Mouse (Mus musculus): ENCODE measurements at regions not wholly inside any gene's neighbourhood (a gene's known extent, or its start where the extent isn't known, plus 50 kb on each side); places are given as distances from the start of the nearest gene placed in this dataset.

- no peak overlapping the region for H3K4me2 ChIP-seq (ENCODE audit: low read depth, severe bottlenecking)
- no peaks in the 10 kb centered on the region for H3K36me3 ChIP-seq (ENCODE audit: control insufficient read depth, insufficient read depth, low read length)
- H3K9ac ChIP-seq (ENCODE audit: low read length) = no peak overlapping the region
- WGBS = 58% methylated on average over 1 of the region's 1 CpGs
- peaks cover 19% of the 10 kb centered on the region for H3K4me1 ChIP-seq (ENCODE audit: control insufficient read depth, insufficient read depth, low read length)
- no peak overlapping the region for H3K27ac ChIP-seq (replicated peaks; ENCODE audit: low read depth, low read length)
- peaks cover 10% of the 10 kb centered on the region for H3K27me3 ChIP-seq (ENCODE audit: control insufficient read depth, insufficient read depth, low read length)
- DNase-seq (ENCODE audit: low spot score) (no peak), ATAC-seq (ENCODE audit: insufficient number of reproducible peaks, low FRiP score, low TSS enrichment, low read depth) (no peak)
- H3K9me3 ChIP-seq (ENCODE audit: control insufficient read depth, low read length) = no peaks in the 10 kb centered on the region
- no peak overlapping the region for H3K4me3 ChIP-seq (ENCODE audit: low read depth, low read length)
These were observed 265.5 kb downstream of the Meis1 start for GRCm38 (mm10) chr11:18753246-18753645.

GRCm38 (mm10) chr11:18752512-18752911 is 266.3 kb downstream of the Meis1 start:
- no peaks in the 10 kb centered on the region for H3K36me3 ChIP-seq (ENCODE audit: control insufficient read depth, insufficient read depth, low read length)
- ATAC-seq (ENCODE audit: insufficient number of reproducible peaks, low FRiP score, low TSS enrichment, low read depth) (no peak), DNase-seq (ENCODE audit: low spot score) (no peak)
- no peak overlapping the region for H3K4me2 ChIP-seq (ENCODE audit: low read depth, severe bottlenecking)
- H3K4me1 ChIP-seq (ENCODE audit: control insufficient read depth, insufficient read depth, low read length) = peaks cover 25% of the 10 kb centered on the region
- peaks cover 13% of the 10 kb centered on the region for H3K27me3 ChIP-seq (ENCODE audit: control insufficient read depth, insufficient read depth, low read length)
- H3K4me3 ChIP-seq (ENCODE audit: low read depth, low read length) = no peak overlapping the region
- H3K9ac ChIP-seq (ENCODE audit: low read length) = no peak overlapping the region
- WGBS = 58% methylated on average over 2 of the region's 2 CpGs
- H3K27ac ChIP-seq (replicated peaks; ENCODE audit: low read depth, low read length) = no peak overlapping the region
- H3K9me3 ChIP-seq (ENCODE audit: control insufficient read depth, low read length) = no peaks in the 10 kb centered on the region

GRCm38 (mm10) chr11:18750911-18751841 is 267.6 kb downstream of the Meis1 start:
- H3K4me3 ChIP-seq (ENCODE audit: low read depth, low read length) = no peak overlapping the region
- no peaks in the 10 kb centered on the region for H3K9me3 ChIP-seq (ENCODE audit: control insufficient read depth, low read length)
- DNase-seq (ENCODE audit: low spot score) (no peak), ATAC-seq (ENCODE audit: insufficient number of reproducible peaks, low FRiP score, low TSS enrichment, low read depth) (no peak)
- H3K4me2 ChIP-seq (ENCODE audit: low read depth, severe bottlenecking) = no peak overlapping the region
- H3K27me3 ChIP-seq (ENCODE audit: control insufficient read depth, insufficient read depth, low read length) = peaks cover 13% of the 10 kb centered on the region
- H3K36me3 ChIP-seq (ENCODE audit: control insufficient read depth, insufficient read depth, low read length) = no peaks in the 10 kb centered on the region
- peaks cover 24% of the 10 kb centered on the region for H3K4me1 ChIP-seq (ENCODE audit: control insufficient read depth, insufficient read depth, low read length)
- no peak overlapping the region for H3K27ac ChIP-seq (replicated peaks; ENCODE audit: low read depth, low read length)
- 17% methylated on average over 20 of the region's 20 CpGs for WGBS
- no peak overlapping the region for H3K9ac ChIP-seq (ENCODE audit: low read length)

DNA sequence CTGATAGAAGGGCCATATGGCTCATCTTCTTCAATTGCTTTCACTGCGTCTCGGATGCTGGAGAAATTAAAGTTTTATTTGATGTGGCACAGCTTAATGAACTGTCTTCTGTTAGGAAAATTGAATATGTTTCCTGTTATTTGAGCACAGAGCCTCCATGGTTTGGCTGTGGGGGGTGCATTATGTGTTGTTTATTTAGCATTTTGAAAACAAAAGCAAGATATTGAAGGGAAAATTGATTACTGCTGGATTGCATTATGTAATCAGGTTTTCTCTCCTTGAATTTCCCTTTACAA is 268.8 kb downstream of the Meis1 start:
- Histone ChIP-seq H3K4me2 (ENCODE audit: low read depth, severe bottlenecking) (no peak overlapping the region), H3K36me3 (ENCODE audit: control insufficient read depth, insufficient read depth, low read length) (no peaks in the 10 kb centered on the region), H3K27me3 (ENCODE audit: control insufficient read depth, insufficient read depth, low read length) (peaks cover 13% of the 10 kb centered on the region), H3K9ac (ENCODE audit: low read length) (no peak overlapping the region), H3K4me1 (ENCODE audit: control insufficient read depth, insufficient read depth, low read length) (peaks cover 24% of the 10 kb centered on the region), H3K27ac (replicated peaks; ENCODE audit: low read depth, low read length) (no peak overlapping the region), H3K4me3 (ENCODE audit: low read depth, low read length) (no peak overlapping the region), H3K9me3 (ENCODE audit: control insufficient read depth, low read length) (no peaks in the 10 kb centered on the region)
- WGBS = 51% methylated on average over 2 of the region's 2 CpGs
- DNase-seq (ENCODE audit: low spot score) (no peak), ATAC-seq (ENCODE audit: insufficient number of reproducible peaks, low FRiP score, low TSS enrichment, low read depth) (no peak)

GRCm38 (mm10) chr11:18749265-18750079 is 269.3 kb downstream of the Meis1 start:
- whole genome bisulfite sequencing = 16% methylated on average over 9 of the region's 9 CpGs
- ATAC-seq (ENCODE audit: insufficient number of reproducible peaks, low FRiP score, low TSS enrichment, low read depth) (no peak), DNase-seq (ENCODE audit: low spot score) (peak; percentile 32)
- H3K4me1 ChIP-seq (ENCODE audit: control insufficient read depth, insufficient read depth, low read length) = peaks cover 24% of the 10 kb centered on the region
- no peak overlapping the region for H3K4me2 ChIP-seq (ENCODE audit: low read depth, severe bottlenecking)
- no peak overlapping the region for H3K9ac ChIP-seq (ENCODE audit: low read length)
- H3K27me3 ChIP-seq (ENCODE audit: control insufficient read depth, insufficient read depth, low read length) = peaks cover 10% of the 10 kb centered on the region
- no peaks in the 10 kb centered on the region for H3K36me3 ChIP-seq (ENCODE audit: control insufficient read depth, insufficient read depth, low read length)
- H3K4me3 ChIP-seq (ENCODE audit: low read depth, low read length) = no peak overlapping the region
- H3K27ac ChIP-seq (replicated peaks; ENCODE audit: low read depth, low read length) = no peak overlapping the region
- no peaks in the 10 kb centered on the region for H3K9me3 ChIP-seq (ENCODE audit: control insufficient read depth, low read length)

- Histone ChIP-seq H3K27me3 (ENCODE audit: control insufficient read depth, insufficient read depth, low read length) (peaks cover 10% of the 10 kb centered on the region), H3K27ac (replicated peaks; ENCODE audit: low read depth, low read length) (no peak overlapping the region), H3K36me3 (ENCODE audit: control insufficient read depth, insufficient read depth, low read length) (no peaks in the 10 kb centered on the region), H3K9ac (ENCODE audit: low read length) (no peak overlapping the region), H3K4me1 (ENCODE audit: control insufficient read depth, insufficient read depth, low read length) (peaks cover 18% of the 10 kb centered on the region), H3K4me3 (ENCODE audit: low read depth, low read length) (no peak overlapping the region), H3K9me3 (ENCODE audit: control insufficient read depth, low read length) (no peaks in the 10 kb centered on the region), H3K4me2 (ENCODE audit: low read depth, severe bottlenecking) (no peak overlapping the region)
- 5% methylated on average over 7 of the region's 7 CpGs for WGBS
- DNase-seq (ENCODE audit: low spot score) (peak; percentile 58), ATAC-seq (ENCODE audit: insufficient number of reproducible peaks, low FRiP score, low TSS enrichment, low read depth) (no peak)
These were observed 270.8 kb downstream of the Meis1 start for GRCm38 (mm10) chr11:18747871-18748461.

DNA sequence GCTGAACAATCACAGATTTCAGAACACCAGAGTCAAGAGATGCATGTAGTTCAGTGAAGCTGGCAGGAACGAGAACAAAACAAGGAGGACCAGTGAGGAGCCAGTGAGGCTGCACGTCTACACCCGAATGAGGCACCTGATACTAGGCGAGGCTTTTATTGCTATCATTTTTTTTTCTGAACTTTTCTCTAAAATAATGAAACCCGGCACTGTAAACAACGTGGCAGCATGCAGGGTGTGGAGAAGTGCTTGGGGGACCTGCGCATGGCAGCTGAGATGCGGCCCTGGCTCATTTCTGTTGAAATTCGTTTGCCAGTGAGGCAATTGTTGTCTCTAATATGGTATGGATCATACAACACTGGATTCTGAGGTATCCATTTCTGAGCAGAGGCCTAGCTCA is 271.4 kb downstream of the Meis1 start:
- H3K36me3 ChIP-seq (ENCODE audit: control insufficient read depth, insufficient read depth, low read length) = no peaks in the 10 kb centered on the region
- no peak overlapping the region for H3K9ac ChIP-seq (ENCODE audit: low read length)
- DNase-seq (ENCODE audit: low spot score) = no peak
- 37% methylated on average over 9 of the region's 9 CpGs for WGBS
- H3K9me3 ChIP-seq (ENCODE audit: control insufficient read depth, low read length) = no peaks in the 10 kb centered on the region
- peaks cover 18% of the 10 kb centered on the region for H3K4me1 ChIP-seq (ENCODE audit: control insufficient read depth, insufficient read depth, low read length)
- peaks cover 7% of the 10 kb centered on the region for H3K27me3 ChIP-seq (ENCODE audit: control insufficient read depth, insufficient read depth, low read length)
- no peak overlapping the region for H3K4me3 ChIP-seq (ENCODE audit: low read depth, low read length)
- H3K27ac ChIP-seq (replicated peaks; ENCODE audit: low read depth, low read length) = no peak overlapping the region
- H3K4me2 ChIP-seq (ENCODE audit: low read depth, severe bottlenecking) = no peak overlapping the region
- ATAC-seq (ENCODE audit: insufficient number of reproducible peaks, low FRiP score, low TSS enrichment, low read depth) = no peak

DNA sequence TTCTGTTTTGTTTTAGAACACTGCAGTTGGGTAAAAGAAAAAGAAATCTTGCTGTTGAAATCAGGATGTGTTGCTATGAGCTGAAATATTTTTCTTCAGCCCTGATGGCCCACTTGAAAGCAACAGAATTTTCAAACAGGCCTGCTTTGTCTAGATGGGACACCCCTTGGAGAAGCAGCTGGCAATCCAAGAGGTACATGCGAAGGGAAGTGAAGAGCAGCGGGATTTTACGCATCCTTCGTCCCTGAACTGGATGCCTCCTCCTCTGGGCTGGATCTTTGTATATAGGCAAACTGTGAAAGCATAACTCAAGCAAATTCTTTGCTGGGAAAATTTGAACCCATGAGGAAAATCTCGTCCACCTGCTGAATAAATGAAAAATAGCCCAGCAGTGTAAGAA is 272.3 kb downstream of the Meis1 start:
- no peaks in the 10 kb centered on the region for H3K9me3 ChIP-seq (ENCODE audit: control insufficient read depth, low read length)
- H3K36me3 ChIP-seq (ENCODE audit: control insufficient read depth, insufficient read depth, low read length) = no peaks in the 10 kb centered on the region
- no peak overlapping the region for H3K9ac ChIP-seq (ENCODE audit: low read length)
- H3K4me3 ChIP-seq (ENCODE audit: low read depth, low read length) = no peak overlapping the region
- H3K27me3 ChIP-seq (ENCODE audit: control insufficient read depth, insufficient read depth, low read length) = peaks cover 7% of the 10 kb centered on the region; the same call in 1 of the 2 replicates
- DNase-seq (ENCODE audit: low spot score) (no peak), ATAC-seq (ENCODE audit: insufficient number of reproducible peaks, low FRiP score, low TSS enrichment, low read depth) (no peak)
- H3K27ac ChIP-seq (replicated peaks; ENCODE audit: low read depth, low read length) = no peak overlapping the region
- WGBS = 64% methylated on average over 5 of the region's 5 CpGs
- H3K4me2 ChIP-seq (ENCODE audit: low read depth, severe bottlenecking) = no peak overlapping the region
- peaks cover 18% of the 10 kb centered on the region for H3K4me1 ChIP-seq (ENCODE audit: control insufficient read depth, insufficient read depth, low read length)

All from limb, embryonic 11.5 days (tissue).